Mouse (Mus musculus) ovary, postnatal 10 days (tissue): ENCODE results near the gene Srgn.

ENCODE experiments used
- DNase-seq: peaks from one replicate; pipeline ENCODE4 v3.0.0; 2022; ENCODE audit warnings: low spot score

The Srgn gene

DNA sequence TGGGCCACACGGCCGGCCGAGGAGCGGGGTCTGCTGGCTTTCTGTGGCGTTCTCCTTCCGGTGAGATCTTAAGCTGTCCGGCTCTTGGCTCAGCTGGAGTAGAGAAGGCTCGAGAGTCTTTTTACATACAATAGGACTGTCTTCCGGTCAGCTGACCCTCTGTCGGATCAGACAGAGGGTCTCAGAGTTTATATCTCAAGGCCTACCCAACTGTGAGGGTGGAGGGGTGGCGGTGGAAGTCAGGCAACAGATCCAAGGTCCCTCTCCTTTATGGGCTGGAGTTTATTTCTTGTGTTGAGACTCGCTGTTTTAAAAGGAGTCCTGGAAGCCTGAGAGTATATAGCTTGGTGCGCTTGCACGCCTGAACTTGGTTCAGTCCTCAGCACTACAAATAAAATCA lies at the start of gene Srgn:
TSS of gene Srgn (minus strand) at position 101 of the 400 bp plus-strand sequence.
- DNase-seq = no peak

DNA sequence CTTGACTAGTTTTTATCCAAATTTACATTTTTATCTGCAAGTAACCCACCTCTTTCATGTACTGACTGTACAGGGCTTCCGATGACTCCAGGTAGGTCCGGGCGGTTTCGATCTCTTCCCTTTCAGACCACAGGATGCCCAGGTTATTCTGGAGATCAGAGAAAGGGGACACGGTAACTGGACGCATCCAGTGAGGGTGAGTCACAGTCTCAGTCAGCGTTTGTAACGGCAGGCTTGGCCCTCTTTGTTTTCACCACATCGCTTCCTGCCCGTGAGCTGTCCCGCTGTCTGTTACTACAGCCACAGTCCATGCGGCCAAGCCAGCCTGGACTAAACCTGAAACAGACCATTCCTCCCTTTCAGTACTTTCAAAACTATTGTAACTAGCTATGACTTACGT lies 47.8 kb upstream of the Srgn start:
- no peak for DNase-seq

DNA sequence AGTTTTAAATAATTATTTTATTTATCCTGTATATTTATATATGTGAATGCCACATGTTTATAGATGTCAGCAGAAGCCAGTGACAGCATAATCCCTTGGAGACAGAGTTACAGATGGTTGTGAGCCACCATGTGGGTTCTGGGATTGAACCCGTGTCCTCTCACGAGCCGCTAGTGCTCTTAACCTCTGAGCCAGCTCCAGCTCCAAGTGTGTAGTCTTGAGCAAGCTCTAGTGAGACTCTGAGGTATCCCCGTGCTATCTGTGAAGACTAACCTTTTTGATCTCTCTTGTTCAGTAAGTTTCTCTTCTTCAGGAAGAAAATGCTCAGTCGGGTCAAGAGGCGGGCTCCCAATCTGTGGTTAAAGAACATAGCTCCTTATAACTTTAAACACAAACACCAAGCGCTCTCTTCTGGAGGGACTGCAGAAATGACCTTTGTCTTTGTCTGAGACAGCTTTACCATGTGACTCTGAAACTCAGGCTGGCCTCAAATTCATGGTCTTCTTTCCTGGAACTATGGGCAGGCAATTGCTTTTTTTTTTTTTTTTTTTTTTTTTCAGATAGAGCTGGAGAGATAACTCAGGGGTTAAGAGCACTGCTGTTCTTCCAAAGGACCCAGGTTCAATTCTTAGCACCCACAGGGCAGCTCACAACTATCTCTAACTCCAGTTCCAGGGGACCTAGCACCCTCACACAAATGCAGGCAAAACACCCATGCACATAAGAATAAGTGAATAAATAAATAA lies 43.0 kb upstream of the Srgn start:
- no peak for DNase-seq

DNA sequence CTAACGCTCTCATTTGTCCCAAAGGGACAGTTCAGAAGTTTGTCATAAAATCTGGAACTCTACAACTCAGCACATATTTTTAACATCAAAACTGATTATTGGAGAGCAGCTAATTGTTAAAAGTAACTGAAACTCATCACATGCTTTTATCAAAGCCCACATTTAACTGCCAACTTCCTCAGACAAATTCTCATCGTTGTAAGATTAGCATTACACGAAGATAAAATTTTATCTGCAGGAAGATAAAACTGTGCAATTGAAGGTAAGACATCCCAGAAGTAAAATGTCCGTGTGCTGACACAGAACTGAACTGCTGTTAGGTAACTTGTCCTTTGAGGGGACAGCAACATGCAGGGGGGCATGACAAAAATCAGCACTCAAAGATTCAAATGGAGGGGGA lies 41.6 kb upstream of the Srgn start:
- DNase-seq = no peak

DNA sequence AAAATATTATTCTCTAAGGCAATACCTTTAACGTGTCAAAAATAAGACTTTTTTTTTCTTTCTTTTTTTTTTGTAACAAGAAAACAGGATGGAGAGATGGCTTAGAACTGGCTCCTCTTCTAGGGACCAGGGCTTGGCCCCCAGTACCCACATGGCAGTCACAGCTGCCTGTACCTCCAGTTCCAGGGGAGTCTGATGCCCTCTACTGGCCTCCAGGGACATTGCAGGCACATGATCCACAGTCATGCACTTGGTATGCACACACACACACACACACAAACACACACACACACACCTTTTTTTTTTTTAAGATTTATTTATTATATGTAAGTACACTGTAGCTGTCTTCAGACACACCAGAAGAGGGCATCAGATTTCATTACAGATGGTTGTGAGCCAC lies 30.5 kb upstream of the Srgn start:
- DNase-seq = no peak

DNA sequence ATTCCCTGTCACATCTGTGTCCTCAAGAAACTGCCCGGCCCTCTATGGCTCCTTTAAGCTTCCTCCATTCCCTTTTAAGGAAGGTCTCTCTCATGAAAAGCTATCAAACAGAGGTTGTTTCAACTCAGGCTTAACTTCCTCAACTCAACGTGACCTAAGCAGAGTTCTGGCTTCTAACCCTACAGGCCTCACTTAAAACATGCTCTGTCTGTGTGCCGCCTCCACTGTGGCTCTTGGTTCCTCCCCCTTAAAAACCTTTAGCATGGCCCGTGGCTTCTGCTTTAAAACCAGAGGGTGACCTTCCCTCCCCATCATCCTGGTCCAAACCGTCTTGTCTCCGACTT lies 29.3 kb upstream of the Srgn start:
- DNase-seq = no peak

DNA sequence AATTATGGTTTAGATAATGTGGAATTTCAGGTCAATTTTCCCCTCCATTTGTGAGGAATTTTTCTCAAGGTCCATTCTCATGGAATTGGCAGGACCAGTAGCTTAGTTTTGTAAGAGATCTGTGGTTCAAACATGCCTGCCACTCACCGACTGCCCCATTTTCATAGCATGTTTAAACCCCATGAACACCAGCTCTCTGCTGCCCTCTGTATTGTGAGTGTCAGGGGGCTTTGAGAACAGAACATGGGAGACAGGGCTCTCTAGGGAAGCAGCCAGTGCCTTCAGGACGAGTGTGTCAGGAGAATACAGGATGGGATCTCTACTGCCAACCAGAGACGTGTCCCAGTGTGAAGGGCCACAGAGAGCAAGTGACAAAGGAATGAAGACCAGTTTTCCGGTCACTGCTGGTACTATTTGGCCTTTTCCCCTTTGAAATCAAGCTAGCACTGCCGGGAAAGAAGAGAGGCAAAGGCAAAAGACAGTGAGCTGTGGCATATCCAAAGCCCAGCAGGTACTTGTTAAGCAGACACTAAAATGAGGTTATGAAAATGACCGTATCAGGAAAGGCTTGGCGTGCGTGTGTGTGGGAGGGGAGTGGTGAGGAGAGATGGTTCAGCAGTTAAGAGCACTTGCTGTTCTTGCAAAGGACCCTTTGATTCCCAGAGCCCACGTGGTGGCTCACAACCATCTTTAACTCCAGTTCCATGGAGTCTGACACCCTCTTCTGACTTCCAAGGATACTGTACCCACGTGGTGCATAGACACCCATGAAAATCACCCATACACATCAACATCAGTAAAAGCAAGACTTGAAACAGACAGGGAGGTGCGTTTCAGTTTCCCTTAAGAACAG lies 28.7 kb upstream of the Srgn start:
- no peak for DNase-seq

DNA sequence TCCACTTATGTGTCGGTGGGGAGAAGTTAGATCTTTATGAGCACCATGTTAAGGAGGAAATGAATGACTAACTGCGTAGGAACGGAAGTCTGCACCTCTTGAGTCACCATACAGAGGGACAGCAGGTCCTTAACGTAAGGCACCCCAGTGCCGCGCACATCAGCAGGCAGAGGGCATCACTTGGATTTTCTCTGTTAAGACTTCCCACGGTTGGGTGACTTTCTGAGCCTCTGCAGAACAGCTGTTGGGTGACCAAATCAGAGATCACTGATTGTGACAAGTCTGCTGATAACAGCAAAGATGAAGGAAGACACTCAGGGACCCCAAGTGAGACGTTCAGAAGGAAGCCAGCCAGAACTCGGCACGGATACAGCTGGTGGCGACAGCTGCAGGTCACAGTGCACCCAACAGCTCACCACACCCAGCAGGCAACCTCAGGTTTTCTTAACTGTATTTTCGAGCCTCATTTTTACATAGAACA lies 26.4 kb upstream of the Srgn start:
- no peak for DNase-seq

DNA sequence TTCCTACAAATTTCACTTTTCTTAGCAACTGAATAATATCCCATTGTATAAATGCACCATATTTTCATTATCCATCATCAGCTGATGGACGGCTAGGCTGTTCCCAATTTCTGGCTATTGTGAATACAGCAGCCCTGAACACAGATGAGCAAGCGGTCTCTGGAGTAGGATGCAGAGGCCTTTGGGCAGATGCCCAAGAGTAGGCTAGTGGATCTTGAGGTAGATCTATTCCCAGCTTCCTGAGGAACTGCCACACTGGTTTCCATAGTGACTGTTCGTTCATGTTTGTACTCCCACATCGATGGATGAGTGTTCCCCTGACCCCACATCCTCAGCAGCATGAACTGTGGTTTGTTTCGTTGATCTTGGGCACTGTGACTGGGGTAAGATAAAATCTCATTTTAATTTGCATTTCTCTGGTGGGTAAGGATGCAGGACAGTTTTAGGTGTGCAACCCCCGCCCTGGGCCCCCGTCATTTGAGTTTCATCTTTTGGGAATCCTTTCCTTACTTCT lies 23.6 kb upstream of the Srgn start:
- DNase-seq = no peak

DNA sequence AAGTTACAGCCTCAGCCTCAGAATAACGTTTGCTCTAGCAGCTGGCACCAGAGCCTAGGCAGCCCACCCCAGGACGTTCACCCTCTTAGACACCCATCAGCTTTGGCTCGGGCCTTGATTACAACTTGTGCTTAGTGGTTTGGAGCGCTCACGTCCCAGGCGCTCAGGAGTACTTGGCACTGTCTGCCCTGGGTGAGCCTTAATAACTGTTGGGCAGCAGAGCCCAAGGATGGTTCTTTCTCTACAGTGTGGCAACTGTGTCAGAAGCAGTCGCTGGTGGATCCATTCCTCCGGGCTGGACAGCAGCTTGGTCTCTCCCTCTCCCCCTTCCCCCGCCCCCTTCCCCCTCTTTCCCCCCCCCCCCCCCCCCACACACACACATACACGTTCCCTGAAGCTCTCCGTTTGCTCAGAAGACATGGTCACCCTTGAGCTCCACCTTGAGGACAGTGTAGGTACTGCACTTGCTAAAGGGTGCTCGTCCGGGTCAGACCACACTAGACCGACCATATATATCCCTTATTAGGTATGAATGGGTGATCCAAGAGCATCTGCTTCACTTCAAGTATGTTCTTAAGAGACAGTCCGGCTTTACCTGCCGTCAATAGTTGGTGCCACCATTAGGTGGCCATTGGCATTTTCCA lies 22.4 kb upstream of the Srgn start:
- DNase-seq = peak; percentile 42

DNA sequence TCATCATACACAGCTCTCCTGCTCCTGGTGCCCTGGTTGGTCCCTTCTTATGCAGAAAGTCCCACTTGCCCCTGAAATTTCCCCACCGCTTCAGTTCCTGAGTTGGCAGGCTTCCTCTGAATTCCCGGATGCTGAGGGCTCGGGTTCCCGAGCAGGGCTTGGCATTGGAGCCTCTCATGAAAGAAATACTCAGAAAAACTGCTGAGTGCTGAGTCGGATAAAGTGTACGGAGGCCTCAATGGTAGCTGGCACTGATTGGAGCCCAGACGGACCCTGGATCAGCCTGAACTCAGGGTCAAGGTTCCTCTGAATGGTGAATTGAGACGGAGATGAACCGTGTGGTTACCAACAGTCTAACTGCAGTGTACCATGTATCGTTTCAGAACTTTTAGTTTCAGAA lies 19.2 kb upstream of the Srgn start:
- no peak for DNase-seq

DNA sequence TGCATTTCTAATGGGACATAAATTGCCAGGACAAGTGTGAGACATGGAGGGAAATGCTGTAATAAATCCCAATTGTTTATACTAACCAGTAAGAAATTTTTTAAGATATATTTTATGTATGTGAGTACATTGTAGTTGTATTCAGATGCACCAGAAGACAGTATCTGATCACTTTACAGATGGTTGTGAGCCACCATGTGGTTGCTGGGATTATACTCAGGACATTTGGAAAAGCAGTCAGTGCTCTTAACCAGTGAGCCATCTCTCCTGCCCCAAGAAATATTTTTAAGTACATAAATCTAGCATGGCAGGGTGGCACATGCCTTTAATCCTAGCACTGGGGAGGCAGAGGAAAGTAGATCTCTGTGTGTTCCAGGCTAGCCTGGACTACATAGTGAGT lies 18.5 kb upstream of the Srgn start:
- DNase-seq = no peak

DNA sequence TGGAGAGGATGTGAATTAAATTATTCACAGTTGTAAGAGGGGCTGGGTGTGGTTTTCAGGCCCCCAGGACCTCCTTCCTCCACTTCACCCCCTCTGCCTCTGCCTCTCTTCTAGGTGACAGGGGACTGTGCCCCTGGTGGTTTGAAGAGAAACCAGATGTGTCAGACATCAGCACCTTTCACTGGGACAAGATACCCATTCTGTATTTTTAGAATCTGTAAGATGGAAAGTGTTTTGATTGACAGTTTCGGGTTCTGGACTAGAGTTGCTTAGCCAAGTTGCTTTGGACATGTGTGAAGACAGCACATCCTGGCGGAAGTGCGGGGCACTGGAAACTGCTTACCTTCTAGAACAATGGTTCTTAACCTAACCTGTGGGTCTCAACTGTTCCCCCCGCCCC lies 17.1 kb upstream of the Srgn start:
- DNase-seq = no peak

DNA sequence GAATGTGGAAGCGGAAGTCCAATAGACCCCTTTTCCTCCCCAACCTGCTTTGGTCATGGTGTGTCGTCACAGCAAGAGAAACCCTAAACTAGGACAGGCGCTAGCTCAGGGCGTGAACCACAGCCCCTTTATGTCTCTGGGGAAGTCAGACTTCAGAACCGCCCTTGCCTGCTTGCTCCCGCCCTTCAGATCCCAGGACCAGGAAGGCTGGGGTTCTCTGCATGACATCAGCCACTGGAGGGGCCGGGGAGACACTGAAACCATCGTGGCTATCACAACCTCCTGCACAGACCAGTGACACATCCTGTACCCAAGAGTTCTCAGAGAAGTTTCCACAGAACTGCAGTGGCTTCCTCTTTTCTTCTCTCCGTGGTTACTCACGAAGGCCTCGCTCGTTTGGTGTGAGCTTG lies 16.2 kb upstream of the Srgn start:
- DNase-seq = no peak

DNA sequence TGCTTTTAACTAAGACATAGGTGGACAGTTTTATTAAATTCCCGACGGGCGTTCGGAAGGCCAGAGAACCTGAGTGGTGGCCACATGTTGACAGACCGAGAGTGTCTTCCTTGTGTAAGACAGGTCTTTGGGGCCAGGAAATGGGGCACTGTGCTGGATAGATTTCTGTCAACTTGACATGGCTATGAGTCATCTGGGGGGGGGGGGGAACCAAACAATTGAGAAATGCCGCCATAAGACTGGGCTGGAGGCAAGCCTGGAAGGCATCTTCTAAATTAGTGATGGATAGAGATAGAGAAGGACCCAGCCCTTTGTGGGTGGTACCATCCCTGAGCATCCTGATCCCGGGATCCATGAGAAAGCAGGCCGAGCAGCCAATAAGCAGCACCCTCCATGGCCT lies 15.7 kb upstream of the Srgn start:
- DNase-seq = no peak

DNA sequence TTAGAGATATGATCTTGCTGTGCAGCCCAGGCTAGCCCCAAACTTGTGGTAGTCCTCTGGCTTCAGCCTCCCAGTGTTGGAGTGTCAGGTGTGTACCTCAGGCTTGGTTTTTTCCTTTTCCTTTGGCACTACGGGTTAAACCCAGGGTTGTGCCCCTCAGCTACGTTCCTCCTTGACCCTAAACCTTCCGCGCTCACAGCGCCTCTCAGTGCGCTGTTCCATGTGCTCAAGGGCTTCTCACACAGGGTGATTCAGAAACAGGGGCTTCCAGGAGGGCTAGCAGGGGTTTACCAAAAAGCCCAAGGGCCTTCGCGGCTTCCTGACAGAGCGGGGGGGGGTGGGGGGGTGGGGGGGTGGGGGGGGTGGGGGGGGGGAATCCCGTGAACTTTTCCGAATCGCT lies 15.3 kb upstream of the Srgn start:
- no peak for DNase-seq

DNA sequence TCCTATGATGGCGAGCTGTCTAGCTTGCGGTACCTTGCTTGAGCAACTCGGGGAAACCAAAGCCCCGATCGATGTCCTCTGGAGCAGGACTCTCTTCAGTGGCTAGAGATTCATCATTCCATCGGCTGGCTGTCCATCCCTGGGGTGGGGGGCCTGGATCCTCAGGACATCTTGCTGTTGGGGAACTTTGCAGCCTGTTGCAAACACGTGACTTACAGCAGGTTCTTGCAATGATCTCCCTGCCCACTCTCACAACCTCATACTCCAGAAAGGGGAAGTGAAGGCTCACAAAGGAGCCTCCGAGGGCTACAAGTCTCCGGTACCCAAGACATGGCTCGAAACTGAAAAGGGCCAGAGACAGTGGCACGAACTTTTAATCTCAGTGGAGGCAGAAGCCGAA lies 14.2 kb upstream of the Srgn start:
- DNase-seq = no peak

DNA sequence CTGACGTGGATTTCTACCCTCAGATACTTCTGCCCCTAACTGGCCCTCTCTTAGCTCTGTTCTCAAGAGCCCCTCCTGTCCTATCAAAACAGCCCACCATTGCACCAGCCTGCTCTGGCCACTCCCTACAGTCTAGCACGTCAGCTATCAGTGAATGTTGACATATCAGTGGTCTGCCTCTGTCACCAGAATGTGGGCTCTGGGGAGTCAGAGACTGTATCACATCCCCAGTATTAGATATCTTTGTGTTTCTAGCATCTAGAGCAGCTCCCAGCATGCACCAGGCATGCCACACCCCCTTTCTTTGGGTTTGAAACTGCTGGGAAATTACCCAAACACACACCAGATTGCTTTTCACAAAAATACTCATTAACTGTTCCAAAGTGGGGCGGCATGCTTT lies 13.5 kb upstream of the Srgn start:
- DNase-seq = no peak

DNA sequence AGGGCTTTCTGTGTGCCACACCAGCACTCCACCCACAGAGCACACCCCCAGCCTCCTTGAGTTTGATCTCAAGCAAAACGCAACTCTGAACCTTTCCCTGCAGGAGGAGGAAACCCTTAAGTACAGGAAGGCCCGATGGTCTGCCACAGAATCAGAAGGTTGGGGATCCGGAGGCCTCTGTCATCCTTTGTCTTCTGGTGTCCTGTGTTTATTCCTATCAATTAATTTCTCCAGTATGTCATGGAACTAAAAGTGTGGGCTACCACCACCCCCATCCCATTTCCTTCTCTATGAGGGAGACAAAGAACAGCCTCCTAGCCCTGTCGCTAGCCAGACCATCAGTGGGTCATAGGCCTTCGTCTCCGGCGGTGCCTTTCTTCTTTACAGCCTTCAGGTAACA lies 7.3 kb upstream of the Srgn start:
- DNase-seq = no peak

DNA sequence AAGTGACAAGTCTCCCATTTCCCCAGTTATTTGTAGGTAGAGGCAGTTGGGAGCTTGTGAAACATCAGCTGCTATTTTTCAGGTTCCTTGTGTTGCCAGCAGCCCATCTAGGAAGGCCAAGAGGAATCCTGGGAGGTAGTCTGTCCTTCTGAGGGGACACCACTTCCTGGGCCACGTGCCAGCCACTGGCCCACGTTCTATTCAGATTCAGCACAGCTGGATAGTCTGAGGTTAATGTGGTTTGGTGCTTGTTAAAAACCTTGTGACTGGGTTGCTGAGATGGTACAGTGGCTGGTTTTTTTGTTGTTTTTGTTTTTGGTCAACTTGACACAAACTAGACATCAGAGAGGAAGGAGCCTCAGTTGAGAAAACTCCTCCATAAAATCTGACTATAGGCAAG lies 5.6 kb upstream of the Srgn start:
- DNase-seq = no peak

DNA sequence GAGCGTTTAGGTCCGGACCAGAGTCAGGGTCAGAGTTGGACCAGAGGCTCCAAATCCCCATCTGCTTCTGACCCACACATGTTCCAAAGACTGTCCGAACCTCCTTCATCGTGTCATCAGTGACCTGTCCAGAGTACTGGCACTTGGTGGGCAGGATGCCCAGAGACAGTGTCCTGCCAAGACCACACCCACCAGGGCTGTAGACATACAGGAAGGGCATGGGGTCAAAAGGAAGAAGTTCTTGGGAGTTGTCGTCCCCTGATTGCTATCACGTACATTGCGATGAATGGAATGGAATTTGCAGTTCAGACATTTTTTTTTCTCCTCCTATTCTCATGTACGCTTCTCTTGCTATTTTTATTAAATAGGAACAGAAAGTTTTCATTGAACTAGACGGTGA lies 2.9 kb upstream of the Srgn start:
- DNase-seq = no peak

DNA sequence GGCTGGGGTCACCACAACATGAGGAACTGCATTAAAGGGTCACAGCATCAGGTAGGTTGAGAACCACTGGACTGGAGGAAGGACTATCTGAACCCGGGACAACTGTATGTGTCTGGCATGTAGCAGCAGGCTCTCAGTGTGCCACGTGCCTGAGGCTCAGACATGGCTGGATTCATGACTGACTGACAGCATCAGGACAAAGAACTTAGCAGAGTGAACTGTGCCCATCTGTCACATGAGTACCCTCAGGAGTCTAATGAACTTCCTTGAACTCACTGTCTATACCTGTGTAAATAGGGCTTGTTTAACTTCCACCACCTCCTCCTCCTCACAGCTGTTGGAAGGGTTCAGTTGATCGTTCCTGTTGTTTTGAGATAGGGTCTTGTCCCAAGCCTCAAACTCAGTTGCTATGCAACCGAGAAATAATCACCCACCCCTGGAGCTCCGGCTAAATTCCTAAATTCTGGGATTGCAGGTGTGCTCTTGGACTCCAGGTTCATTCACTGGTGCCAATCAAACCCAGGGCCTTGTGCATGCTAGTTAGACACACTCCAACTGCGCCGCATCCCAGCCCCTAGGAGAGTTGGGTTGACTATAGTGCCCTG lies 4.8 kb downstream of the Srgn start:
- DNase-seq = no peak

DNA sequence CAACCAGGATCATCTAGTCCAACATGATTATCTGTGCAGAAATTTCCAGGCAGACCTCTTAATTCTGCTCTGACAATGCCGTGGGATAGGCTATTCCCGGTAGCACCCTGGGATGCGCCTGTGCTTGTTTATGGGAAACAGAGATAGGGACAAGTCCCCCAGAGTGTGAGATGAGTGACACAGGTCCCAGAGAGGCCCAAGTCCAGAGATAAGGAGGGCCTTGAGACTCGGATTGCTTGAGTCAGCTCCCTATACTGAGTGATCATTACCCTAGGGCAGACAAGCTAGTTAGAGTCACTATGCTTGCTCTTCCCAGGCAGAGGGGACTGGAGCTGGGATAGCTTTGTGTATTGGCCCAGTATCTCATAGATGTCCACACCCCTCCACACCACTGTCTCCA lies 5.5 kb downstream of the Srgn start:
- DNase-seq = no peak
